Mouse (Mus musculus) ES-E14 (cell line): ENCODE data around the gene Wnt1. TPM values are rescaled to one million over a fixed set of nuclear protein-coding genes. Genes with fewer than 3 reads are reported as not detected.
"Not testable (repeated sequence)": the region's sequence is repeated elsewhere in the genome, so short reads cannot be mapped to it uniquely, and the experiment has no call there.

Experiments
- DNase-seq: peaks from one replicate; pipeline ENCODE4 v3.0.0-alpha.2; 2013; ENCODE audit warnings: low read depth, low spot score
- H3K27ac ChIP-seq: 2 replicates; pipeline ENCODE4 v1.5.1; 2012; ENCODE audit warnings: low read depth, mild to moderate bottlenecking, low read length, moderate library complexity, mixed read lengths; ENCODE audit not compliant: poor library complexity, insufficient read depth, severe bottlenecking
- H3K36me3 ChIP-seq: 2 replicates; pipeline ENCODE4 v1.6.1; 2012; ENCODE audit warnings: mild to moderate bottlenecking, low read length, moderate library complexity, mixed read lengths; ENCODE audit not compliant: control insufficient read depth, poor library complexity, insufficient read depth, severe bottlenecking
- H3K4me1 ChIP-seq, 2 experiments: fragments of 150-350 bp in 1 of 2; sonication (generic) in 1 of 2; 2 replicates each; pipeline ENCODE4 v1.6.1; 2012; ENCODE audit warnings: low read length in 2 of 2, mild to moderate bottlenecking in 1 of 2, mixed read lengths in 1 of 2; ENCODE audit not compliant: control insufficient read depth in 2 of 2, insufficient read depth in 2 of 2, poor library complexity in 1 of 2
- H3K4me3 ChIP-seq, 2 experiments: fragments of 150-350 bp in 1 of 2; sonication (generic) in 1 of 2; 2 replicates each; pipeline ENCODE4 v1.5.1; 2012; ENCODE audit warnings: low read length in 2 of 2, low read depth in 1 of 2, mild to moderate bottlenecking in 1 of 2, mixed read lengths in 1 of 2; ENCODE audit not compliant: insufficient read depth in 1 of 2, poor library complexity in 1 of 2, severe bottlenecking in 1 of 2
- H3K9ac ChIP-seq: 2 replicates; pipeline ENCODE4 v1.6.1; 2012; ENCODE audit warnings: low read depth, mild to moderate bottlenecking, low read length, mixed read lengths; ENCODE audit not compliant: poor library complexity, insufficient read depth, severe bottlenecking
- H3K9me3 ChIP-seq: fragments of 150-350 bp; sonication (generic); 2 replicates; pipeline ENCODE4 v1.6.1; 2012; ENCODE audit warnings: low read depth, mild to moderate bottlenecking, low read length; ENCODE audit not compliant: control insufficient read depth, insufficient read depth
- CHD2 ChIP-seq: IDR thresholded peaks from 2 replicates; pipeline ENCODE4 v1.6.1; 2014; ENCODE audit warnings: mild to moderate bottlenecking, low read depth, low read length, inconsistent platforms
- HCFC1 ChIP-seq: IDR thresholded peaks from 2 replicates; pipeline ENCODE4 v1.6.1; 2012; ENCODE audit warnings: low read length, inconsistent platforms, borderline replicate concordance; ENCODE audit not compliant: insufficient read depth
- MAFK ChIP-seq: IDR thresholded peaks from 2 replicates; pipeline ENCODE4 v1.6.1; 2014; ENCODE audit warnings: mild to moderate bottlenecking, low read depth, low read length, inconsistent platforms; ENCODE audit not compliant: insufficient read depth
- ZC3H11A ChIP-seq: IDR thresholded peaks from 2 replicates; pipeline ENCODE4 v1.6.1; 2012; ENCODE audit warnings: low read depth, mild to moderate bottlenecking, inconsistent platforms, low read length, borderline replicate concordance
- ZNF384 ChIP-seq: IDR thresholded peaks from 2 replicates; pipeline ENCODE4 v1.6.1; 2012; ENCODE audit warnings: low read depth, low read length, inconsistent platforms
- in situ Hi-C, 2 experiments: fragments of 600-800 bp; cut with MboI; formaldehyde crosslinking; loops; one replicate each; pipeline ENCODE4 v1.15.1; 2025; ENCODE audit warnings: low sequenced_read_pairs in 2 of 2, inconsistent platforms in 1 of 2; ENCODE audit not compliant: unreplicated experiment in 2 of 2
- total RNA-seq: library from RNA; depleted of rRNA; stranded (reverse); fragments of 300-350 nt; gene quantifications from 2 replicates; pipeline ENCODE4 v1.2.3, GENCODE M21; 2012; rRNA removed

The Wnt1 gene
- not detected in 2 replicates for total RNA-seq

DNA sequence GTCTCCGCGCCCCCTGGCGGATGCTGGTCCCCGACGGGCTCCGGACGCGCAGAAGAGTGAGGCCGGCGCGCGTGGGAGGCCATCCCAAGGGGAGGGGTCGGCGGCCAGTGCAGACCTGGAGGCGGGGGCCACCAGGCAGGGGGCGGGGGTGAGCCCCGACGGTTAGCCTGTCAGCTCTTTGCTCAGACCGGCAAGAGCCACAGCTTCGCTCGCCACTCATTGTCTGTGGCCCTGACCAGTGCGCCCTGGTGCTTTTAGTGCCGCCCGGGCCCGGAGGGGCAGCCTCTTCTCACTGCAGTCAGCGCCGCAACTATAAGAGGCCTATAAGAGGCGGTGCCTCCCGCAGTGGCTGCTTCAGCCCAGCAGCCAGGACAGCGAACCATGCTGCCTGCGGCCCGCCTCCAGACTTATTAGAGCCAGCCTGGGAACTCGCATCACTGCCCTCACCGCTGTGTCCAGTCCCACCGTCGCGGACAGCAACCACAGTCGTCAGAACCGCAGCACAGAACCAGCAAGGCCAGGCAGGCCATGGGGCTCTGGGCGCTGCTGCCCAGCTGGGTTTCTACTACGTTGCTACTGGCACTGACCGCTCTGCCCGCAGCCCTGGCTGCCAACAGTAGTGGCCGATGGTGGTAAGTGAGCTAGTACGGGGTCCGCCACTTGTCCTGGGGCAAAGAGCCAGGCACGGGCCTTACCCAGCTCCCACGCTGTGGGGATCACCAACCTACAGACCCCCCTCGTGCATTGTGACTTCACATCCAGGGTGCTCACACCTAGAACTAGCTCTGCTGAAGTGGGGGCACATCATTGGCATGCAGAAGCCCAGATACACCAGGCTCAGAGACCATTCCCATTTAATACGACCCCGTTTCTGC is at the start of gene Wnt1:
TSS of gene Wnt1 (plus strand) at position 197 of the 875 bp plus-strand sequence.
- Histone ChIP-seq H3K4me3 (peak within 1 kb of the TSS in 1 of 2 experiments; percentile 22; a peak in 1 of 4 replicates), H3K9ac (no peak within 1 kb of the TSS), H3K27ac (no peak within 1 kb of the TSS), H3K36me3 (no peaks in the 10 kb centered on the region), H3K4me1 (peaks cover 0 to 24% of the 10 kb centered on the region in 2 experiments; a peak in 1 of 4 replicates), H3K9me3 (no peaks in the 10 kb centered on the region)
- no peak for DNase-seq
- no peak for TF ChIP-seq CHD2
- TF ChIP-seq HCFC1 = no peak
- TF ChIP-seq ZNF384 = no peak
- no peak for TF ChIP-seq MAFK
- no peak for TF ChIP-seq ZC3H11A
- in situ Hi-C loops = loop anchor here in 1 of 2 experiments (25.0 kb wide), 1 partner anchor 297 kb away; the partner anchor contains the start of genes C1ql4 and Dnajc22

DNA sequence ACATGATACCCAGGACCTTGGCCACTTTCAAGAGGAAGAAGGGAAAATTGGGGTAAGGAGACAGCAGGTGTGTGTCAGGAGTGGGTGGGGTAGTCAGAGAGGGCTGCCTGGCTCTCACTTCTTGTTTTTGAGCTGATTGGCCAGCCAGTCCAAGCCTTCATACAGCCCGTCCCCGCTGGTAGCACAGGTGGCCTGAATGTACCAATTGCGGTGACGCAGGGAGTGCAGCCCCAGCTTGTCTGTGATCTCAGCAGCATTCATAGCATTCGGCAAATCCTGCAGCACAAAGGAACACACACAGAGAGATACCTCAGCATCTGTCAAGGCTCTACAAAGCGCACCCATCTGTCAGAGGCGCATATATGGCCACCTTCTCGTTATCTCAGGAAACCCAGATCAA is 49.4 kb upstream of the Wnt1 start:
- Histone ChIP-seq H3K4me1 (no peaks in the 10 kb centered on the region), H3K27ac (no peak overlapping the region), H3K9ac (no peak overlapping the region), H3K9me3 (no peaks in the 10 kb centered on the region), H3K4me3 (no peak overlapping the region), H3K36me3 (peaks cover 39% of the 10 kb centered on the region)
- no peak for TF ChIP-seq ZNF384
- TF ChIP-seq HCFC1 = no peak
- TF ChIP-seq CHD2 = no peak
- in situ Hi-C loops = no loop called here
- no peak for DNase-seq

GRCm38 (mm10) chr15:98742766-98743428 is 46.8 kb upstream of the Wnt1 start:
- in situ Hi-C loops = no loop called here

DNA sequence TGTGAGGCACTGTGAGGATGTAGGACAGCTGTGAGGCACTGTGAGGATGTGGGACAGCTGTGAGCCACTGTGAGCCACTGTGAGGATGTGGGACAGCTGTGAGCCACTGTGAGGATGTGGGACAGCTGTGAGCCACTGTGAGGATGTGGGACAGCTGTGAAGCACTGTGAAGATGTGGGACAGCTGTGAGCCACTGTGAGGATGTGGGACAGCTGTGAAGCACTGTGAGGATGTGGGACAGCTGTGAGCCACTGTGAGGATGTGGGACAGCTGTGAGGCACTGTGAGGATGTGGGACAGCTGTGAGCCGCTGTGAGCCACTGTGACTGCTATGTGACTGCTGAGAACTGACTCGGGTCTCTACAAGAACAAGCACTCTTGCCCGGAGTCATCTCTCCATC is 45.8 kb upstream of the Wnt1 start:
- peaks cover 27% of the 10 kb centered on the region for H3K36me3 ChIP-seq
- in situ Hi-C loops = not testable (repeated sequence)

More at GRCm38 (mm10) chr15:98742766-98743428, 46.8 kb upstream of the Wnt1 start:
- Histone ChIP-seq H3K4me3 (no peak overlapping the region), H3K4me1 (no peaks in the 10 kb centered on the region), H3K9ac (no peak overlapping the region), H3K36me3 (peaks cover 29% of the 10 kb centered on the region), H3K9me3 (no peaks in the 10 kb centered on the region), H3K27ac (no peak overlapping the region)
- TF ChIP-seq CHD2 (no peak), HCFC1 (no peak), MAFK (no peak), ZC3H11A (no peak), ZNF384 (no peak)
- DNase-seq = no peak

More for the DNA sequence above, 45.8 kb upstream of the Wnt1 start:
- not testable (repeated sequence) for H3K9ac ChIP-seq, DNase-seq, H3K4me3 ChIP-seq, H3K27ac ChIP-seq, H3K9me3 ChIP-seq, H3K4me1 ChIP-seq
